Mouse (Mus musculus): ENCODE measurements around the gene Kif23.

The Kif23 gene

GRCm38 (mm10) chr9:61904201-61904600, 42.4 kb downstream of the Kif23 start:
- DNase-seq (ENCODE audit: low spot score), result no peak

- no peak for DNase-seq (ENCODE audit: low spot score)
These were observed 44.1 kb downstream of the Kif23 start for GRCm38 (mm10) chr9:61902445-61902844.

GRCm38 (mm10) chr9:61901574-61901973, 45.0 kb downstream of the Kif23 start:
- no peak for DNase-seq (ENCODE audit: low spot score)

- no peak for DNase-seq (ENCODE audit: low spot score)
These were observed 46.8 kb downstream of the Kif23 start for GRCm38 (mm10) chr9:61899804-61900203.

- peak; percentile 38 for DNase-seq (ENCODE audit: low spot score)
These were observed 48.2 kb downstream of the Kif23 start for GRCm38 (mm10) chr9:61898401-61898800.

GRCm38 (mm10) chr9:61895014-61895413, 51.6 kb downstream of the Kif23 start:
- no peak for DNase-seq (ENCODE audit: low spot score)

GRCm38 (mm10) chr9:61889855-61890254, 56.7 kb downstream of the Kif23 start:
- DNase-seq (ENCODE audit: low spot score), result no peak

GRCm38 (mm10) chr9:61887661-61888379, 58.8 kb downstream of the Kif23 start:
- DNase-seq (ENCODE audit: low spot score), result no peak

GRCm38 (mm10) chr9:61885964-61886363, 60.6 kb downstream of the Kif23 start:
- DNase-seq (ENCODE audit: low spot score), result no peak

- no peak for DNase-seq (ENCODE audit: low spot score)
These were observed 61.6 kb downstream of the Kif23 start for GRCm38 (mm10) chr9:61884936-61885335.

- DNase-seq (ENCODE audit: low spot score), result no peak
These were observed 62.2 kb downstream of the Kif23 start for GRCm38 (mm10) chr9:61884375-61884774.

- DNase-seq (ENCODE audit: low spot score), result no peak
These were observed 64.4 kb downstream of the Kif23 start for GRCm38 (mm10) chr9:61882179-61882578.

- peak; percentile 12 for DNase-seq (ENCODE audit: low spot score)
These were observed 67.7 kb downstream of the Kif23 start for GRCm38 (mm10) chr9:61878889-61879288.

GRCm38 (mm10) chr9:61877373-61878112, 69.0 kb downstream of the Kif23 start:
- DNase-seq (ENCODE audit: low spot score), result no peak

GRCm38 (mm10) chr9:61873325-61873724, 73.2 kb downstream of the Kif23 start:
- no peak for DNase-seq (ENCODE audit: low spot score)

GRCm38 (mm10) chr9:61872246-61872941, 74.2 kb downstream of the Kif23 start:
- DNase-seq (ENCODE audit: low spot score), result no peak

GRCm38 (mm10) chr9:61871839-61872238, 74.7 kb downstream of the Kif23 start:
- DNase-seq (ENCODE audit: low spot score), result no peak

GRCm38 (mm10) chr9:61867659-61868058, 78.9 kb downstream of the Kif23 start:
- no peak for DNase-seq (ENCODE audit: low spot score)
